Mouse (Mus musculus) adrenal gland, adult 8-10 months (tissue): ENCODE data around the gene Ttc3. TPM values are rescaled to one million over a fixed set of nuclear protein-coding genes. Genes with fewer than 3 reads are reported as not detected.

ENCODE experiments used
- DNase-seq: peaks from one replicate; pipeline ENCODE4 v3.0.0; 2022
- total RNA-seq, 4 experiments: library from RNA; stranded (reverse); gene quantifications; 2 replicates each; pipeline ENCODE4 v1.2.4; 2022

Gene Ttc3
- total RNA-seq, 4 experiments from 2014 or later = 89.1 to 149 (median 120) TPM

DNA sequence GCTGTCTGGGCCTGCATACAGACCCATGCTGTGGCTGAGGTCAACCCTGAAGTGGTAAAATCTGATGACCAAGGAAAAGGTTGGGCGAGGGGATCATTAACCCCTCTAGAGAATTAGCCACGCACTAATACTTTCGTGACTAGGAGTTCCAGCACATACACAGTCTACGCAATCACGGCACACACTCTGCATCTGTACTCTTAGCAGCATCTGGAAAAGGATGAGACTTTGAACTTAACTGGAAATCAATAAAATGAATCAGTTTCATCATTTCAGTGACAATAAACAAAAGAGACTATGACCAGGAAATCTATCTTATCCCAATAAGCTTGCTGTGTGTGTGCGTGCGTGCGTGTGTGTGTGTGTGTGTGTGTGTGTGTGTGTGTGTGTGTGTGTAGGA, 138.4 kb downstream of the Ttc3 start:
- DNase-seq = no peak

DNA sequence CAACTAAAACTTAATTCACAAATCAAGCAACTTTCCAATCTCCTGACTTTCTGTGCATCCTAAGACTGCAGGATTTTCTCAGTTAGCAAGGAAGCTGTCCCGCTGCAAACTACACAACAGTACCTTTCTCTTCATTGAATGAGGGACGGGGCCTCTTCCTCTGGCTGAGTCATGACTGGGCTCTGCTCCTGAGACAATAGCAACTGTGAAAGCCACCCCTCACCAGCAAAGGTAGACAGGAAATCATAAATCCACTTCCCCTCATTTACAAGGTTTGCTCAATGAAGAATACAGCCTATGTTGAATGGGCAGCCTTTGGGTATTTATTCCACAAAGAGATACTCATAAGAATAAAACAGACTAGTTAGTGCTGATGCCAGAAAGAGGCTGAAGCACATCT, 139.6 kb downstream of the Ttc3 start:
- no peak for DNase-seq

DNA sequence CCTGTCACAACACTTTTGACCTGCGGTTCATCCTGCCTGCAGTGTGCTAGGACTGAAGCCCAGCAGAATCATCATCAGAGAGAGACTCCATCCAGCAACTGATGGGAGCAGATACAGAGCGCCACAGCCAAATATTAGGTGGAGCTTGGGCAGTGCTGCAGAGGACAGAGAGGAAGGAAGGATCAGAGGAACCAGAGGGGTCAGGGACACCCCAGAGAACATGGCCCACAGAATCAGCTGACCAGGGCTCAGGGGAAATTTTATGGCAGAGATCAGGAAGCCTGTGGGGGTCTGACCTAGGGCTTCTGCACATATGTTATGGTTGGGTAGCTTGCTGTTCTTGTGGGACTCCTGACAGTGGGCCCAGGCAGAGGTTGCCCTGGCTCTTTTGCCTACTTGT, 147.2 kb downstream of the Ttc3 start:
- no peak for DNase-seq

Other genes starting within 250 kb of the Ttc3 start
- gene Hlcs, start 57.0 kb upstream of the Ttc3 start, total RNA-seq = 10 to 100 TPM; 20.7 to 31.7 (median 24.9) TPM
- gene Ripply3, start 42.2 kb upstream of the Ttc3 start, total RNA-seq = 10 to 100 TPM in 1 of 4 experiments, 1 to 10 TPM in 3; 4.6 to 12.6 (median 5.3) TPM
- 100 to 1,000 TPM in 2 of 4 experiments, 10 to 100 TPM in 2; 80.9 to 101 (median 98.6) TPM for gene Pigp, start 1.2 kb downstream of the Ttc3 start, total RNA-seq
- gene Vps26c, start 156.2 kb downstream of the Ttc3 start, total RNA-seq = 10 to 100 TPM; 54.3 to 68.1 (median 64.4) TPM
- 10 to 100 TPM; 62.2 to 78.6 (median 69.6) TPM for gene Dyrk1a, start 199.4 kb downstream of the Ttc3 start, total RNA-seq